Mouse (Mus musculus): ENCODE results near the gene Tubg1. TPM values are rescaled to one million over a fixed set of nuclear protein-coding genes. Genes with fewer than 3 reads are reported as not detected.

Gene Tubg1
- polyA plus RNA-seq, 1 experiment from 2014 or later, result 126 TPM

- Histone ChIP-seq H3K27me3 (ENCODE audit: control insufficient read depth, insufficient read depth, low read length) (no peaks in the 10 kb centered on the region), H3K36me3 (ENCODE audit: control insufficient read depth, insufficient read depth, low read length) (peaks cover 14% of the 10 kb centered on the region), H3K4me1 (replicated peaks; ENCODE audit: control insufficient read depth, insufficient read depth, low read length) (peaks cover 21% of the 10 kb centered on the region), H3K9ac (ENCODE audit: low read length) (peak overlapping the region; percentile 74), H3K4me3 (ENCODE audit: low read depth, low read length) (peak overlapping the region; percentile 83), H3K4me2 (ENCODE audit: low read depth, low read length, severe bottlenecking) (peak overlapping the region; percentile 93), H3K9me3 (ENCODE audit: control insufficient read depth, low read length) (no peaks in the 10 kb centered on the region), H3K27ac (ENCODE audit: low read depth, low read length) (no peak overlapping the region; the same call in 1 of the 2 replicates)
- DNase-seq (ENCODE audit: low spot score) (no peak), ATAC-seq (replicated peaks; ENCODE audit: low FRiP score) (no peak)
- WGBS, result 8% methylated on average over 8 of the region's 8 CpGs
Observed at GRCm38 (mm10) chr11:101087682-101088055, 32.1 kb upstream of the Tubg1 start.

- H3K27ac ChIP-seq (ENCODE audit: low read depth, low read length), result no peak overlapping the region
- DNase-seq (ENCODE audit: low spot score) (no peak), ATAC-seq (replicated peaks; ENCODE audit: low FRiP score) (no peak)
- H3K9me3 ChIP-seq (ENCODE audit: control insufficient read depth, low read length), result no peaks in the 10 kb centered on the region
- H3K4me1 ChIP-seq (replicated peaks; ENCODE audit: control insufficient read depth, insufficient read depth, low read length), result peaks cover 16% of the 10 kb centered on the region
- no peak overlapping the region for H3K9ac ChIP-seq (ENCODE audit: low read length)
- WGBS, result 78% methylated on average over 1 of the region's 1 CpGs
- H3K36me3 ChIP-seq (ENCODE audit: control insufficient read depth, insufficient read depth, low read length), result peaks cover 15% of the 10 kb centered on the region
- no peak overlapping the region for H3K4me3 ChIP-seq (ENCODE audit: low read depth, low read length)
- no peak overlapping the region for H3K4me2 ChIP-seq (ENCODE audit: low read depth, low read length, severe bottlenecking)
- no peaks in the 10 kb centered on the region for H3K27me3 ChIP-seq (ENCODE audit: control insufficient read depth, insufficient read depth, low read length)
Observed at GRCm38 (mm10) chr11:101089931-101090330, 29.8 kb upstream of the Tubg1 start.

- Histone ChIP-seq H3K27ac (ENCODE audit: low read depth, low read length) (peak overlapping the region; percentile 80; the same call in 1 of the 2 replicates), H3K27me3 (ENCODE audit: control insufficient read depth, insufficient read depth, low read length) (no peaks in the 10 kb centered on the region), H3K36me3 (ENCODE audit: control insufficient read depth, insufficient read depth, low read length) (peaks cover 17% of the 10 kb centered on the region), H3K4me2 (ENCODE audit: low read depth, low read length, severe bottlenecking) (peak overlapping the region; percentile 89), H3K9ac (ENCODE audit: low read length) (peak overlapping the region; percentile 89), H3K9me3 (ENCODE audit: control insufficient read depth, low read length) (no peaks in the 10 kb centered on the region), H3K4me1 (replicated peaks; ENCODE audit: control insufficient read depth, insufficient read depth, low read length) (no peaks in the 10 kb centered on the region), H3K4me3 (ENCODE audit: low read depth, low read length) (peak overlapping the region; percentile 70)
- no peak for DNase-seq (ENCODE audit: low spot score)
- WGBS, result 1% methylated on average over 18 of the region's 18 CpGs
- ATAC-seq (replicated peaks; ENCODE audit: low FRiP score), result no peak; the same call in 1 of the 2 replicates
Observed at GRCm38 (mm10) chr11:101094930-101095313, 24.8 kb upstream of the Tubg1 start.

- WGBS, result 1% methylated on average over 43 of the region's 43 CpGs
Observed at GRCm38 (mm10) chr11:101095314-101096024, 24.3 kb upstream of the Tubg1 start, which contains the start of gene Psmc3ip. TSS of gene Psmc3ip (minus strand) at chr11:101095436.

GRCm38 (mm10) chr11:101098231-101098630 lies 21.5 kb upstream of the Tubg1 start:
- Histone ChIP-seq H3K27ac (ENCODE audit: low read depth, low read length) (no peak overlapping the region), H3K4me3 (ENCODE audit: low read depth, low read length) (no peak overlapping the region), H3K4me1 (replicated peaks; ENCODE audit: control insufficient read depth, insufficient read depth, low read length) (no peaks in the 10 kb centered on the region), H3K36me3 (ENCODE audit: control insufficient read depth, insufficient read depth, low read length) (peaks cover 5% of the 10 kb centered on the region), H3K9me3 (ENCODE audit: control insufficient read depth, low read length) (no peaks in the 10 kb centered on the region), H3K9ac (ENCODE audit: low read length) (no peak overlapping the region), H3K27me3 (ENCODE audit: control insufficient read depth, insufficient read depth, low read length) (no peaks in the 10 kb centered on the region), H3K4me2 (ENCODE audit: low read depth, low read length, severe bottlenecking) (no peak overlapping the region)
- WGBS, result 94% methylated on average over 8 of the region's 8 CpGs
- ATAC-seq (replicated peaks; ENCODE audit: low FRiP score) (no peak), DNase-seq (ENCODE audit: low spot score) (no peak)

More at GRCm38 (mm10) chr11:101095314-101096024, 24.3 kb upstream of the Tubg1 start, which contains the start of gene Psmc3ip:
- no peaks in the 10 kb centered on the region for H3K4me1 ChIP-seq (replicated peaks; ENCODE audit: control insufficient read depth, insufficient read depth, low read length)
- peak; percentile 96 for ATAC-seq (replicated peaks; ENCODE audit: low FRiP score)
- peak within 1 kb of the TSS; percentile 89 for H3K9ac ChIP-seq (ENCODE audit: low read length)
- peak within 1 kb of the TSS; percentile 89 for H3K4me2 ChIP-seq (ENCODE audit: low read depth, low read length, severe bottlenecking)
- peak within 1 kb of the TSS; percentile 70 for H3K4me3 ChIP-seq (ENCODE audit: low read depth, low read length)
- peaks cover 17% of the 10 kb centered on the region for H3K36me3 ChIP-seq (ENCODE audit: control insufficient read depth, insufficient read depth, low read length)
- no peaks in the 10 kb centered on the region for H3K27me3 ChIP-seq (ENCODE audit: control insufficient read depth, insufficient read depth, low read length)
- H3K9me3 ChIP-seq (ENCODE audit: control insufficient read depth, low read length), result no peaks in the 10 kb centered on the region
- DNase-seq (ENCODE audit: low spot score), result peak; percentile 95
- peak within 1 kb of the TSS; percentile 80 for H3K27ac ChIP-seq (ENCODE audit: low read depth, low read length)

- DNase-seq (ENCODE audit: low spot score) (no peak), ATAC-seq (replicated peaks; ENCODE audit: low FRiP score) (no peak)
- Histone ChIP-seq H3K27me3 (ENCODE audit: control insufficient read depth, insufficient read depth, low read length) (no peaks in the 10 kb centered on the region), H3K4me3 (ENCODE audit: low read depth, low read length) (no peak overlapping the region), H3K9ac (ENCODE audit: low read length) (no peak overlapping the region), H3K4me2 (ENCODE audit: low read depth, low read length, severe bottlenecking) (no peak overlapping the region), H3K4me1 (replicated peaks; ENCODE audit: control insufficient read depth, insufficient read depth, low read length) (no peaks in the 10 kb centered on the region), H3K36me3 (ENCODE audit: control insufficient read depth, insufficient read depth, low read length) (peaks cover 3% of the 10 kb centered on the region), H3K9me3 (ENCODE audit: control insufficient read depth, low read length) (no peaks in the 10 kb centered on the region), H3K27ac (ENCODE audit: low read depth, low read length) (no peak overlapping the region)
- 93% methylated on average over 5 of the region's 5 CpGs for WGBS
Observed at GRCm38 (mm10) chr11:101103011-101103410, 16.7 kb upstream of the Tubg1 start.

- Histone ChIP-seq H3K36me3 (ENCODE audit: control insufficient read depth, insufficient read depth, low read length) (no peaks in the 10 kb centered on the region), H3K27ac (ENCODE audit: low read depth, low read length) (no peak overlapping the region), H3K4me3 (ENCODE audit: low read depth, low read length) (no peak overlapping the region), H3K4me2 (ENCODE audit: low read depth, low read length, severe bottlenecking) (no peak overlapping the region), H3K4me1 (replicated peaks; ENCODE audit: control insufficient read depth, insufficient read depth, low read length) (no peaks in the 10 kb centered on the region), H3K9ac (ENCODE audit: low read length) (no peak overlapping the region), H3K27me3 (ENCODE audit: control insufficient read depth, insufficient read depth, low read length) (no peaks in the 10 kb centered on the region), H3K9me3 (ENCODE audit: control insufficient read depth, low read length) (no peaks in the 10 kb centered on the region)
- 84% methylated on average over 4 of the region's 4 CpGs for WGBS
- ATAC-seq (replicated peaks; ENCODE audit: low FRiP score) (no peak), DNase-seq (ENCODE audit: low spot score) (no peak)
Observed at GRCm38 (mm10) chr11:101109351-101109750, 10.4 kb upstream of the Tubg1 start.

GRCm38 (mm10) chr11:101110708-101111107 lies 9.0 kb upstream of the Tubg1 start:
- Histone ChIP-seq H3K9ac (ENCODE audit: low read length) (no peak overlapping the region), H3K9me3 (ENCODE audit: control insufficient read depth, low read length) (no peaks in the 10 kb centered on the region), H3K27ac (ENCODE audit: low read depth, low read length) (no peak overlapping the region), H3K4me2 (ENCODE audit: low read depth, low read length, severe bottlenecking) (no peak overlapping the region), H3K4me1 (replicated peaks; ENCODE audit: control insufficient read depth, insufficient read depth, low read length) (peaks cover 2% of the 10 kb centered on the region; the same call in 1 of the 2 replicates), H3K36me3 (ENCODE audit: control insufficient read depth, insufficient read depth, low read length) (no peaks in the 10 kb centered on the region), H3K27me3 (ENCODE audit: control insufficient read depth, insufficient read depth, low read length) (no peaks in the 10 kb centered on the region), H3K4me3 (ENCODE audit: low read depth, low read length) (no peak overlapping the region)
- DNase-seq (ENCODE audit: low spot score) (no peak), ATAC-seq (replicated peaks; ENCODE audit: low FRiP score) (no peak)
- WGBS, result 76% methylated on average over 5 of the region's 5 CpGs

GRCm38 (mm10) chr11:101111178-101111577 lies 8.6 kb upstream of the Tubg1 start:
- H3K27ac ChIP-seq (ENCODE audit: low read depth, low read length), result no peak overlapping the region
- ATAC-seq (replicated peaks; ENCODE audit: low FRiP score) (no peak), DNase-seq (ENCODE audit: low spot score) (no peak)
- WGBS, result 90% methylated on average over 4 of the region's 4 CpGs
- H3K4me3 ChIP-seq (ENCODE audit: low read depth, low read length), result no peak overlapping the region
- H3K4me2 ChIP-seq (ENCODE audit: low read depth, low read length, severe bottlenecking), result no peak overlapping the region
- H3K27me3 ChIP-seq (ENCODE audit: control insufficient read depth, insufficient read depth, low read length), result no peaks in the 10 kb centered on the region
- no peak overlapping the region for H3K9ac ChIP-seq (ENCODE audit: low read length)
- H3K4me1 ChIP-seq (replicated peaks; ENCODE audit: control insufficient read depth, insufficient read depth, low read length), result peaks cover 6% of the 10 kb centered on the region; the same call in 1 of the 2 replicates
- no peaks in the 10 kb centered on the region for H3K36me3 ChIP-seq (ENCODE audit: control insufficient read depth, insufficient read depth, low read length)
- no peaks in the 10 kb centered on the region for H3K9me3 ChIP-seq (ENCODE audit: control insufficient read depth, low read length)
